Mouse (Mus musculus) cortical plate, adult 2 months (tissue): Measurements from ENCODE around the gene Mrpl39.

Experiments used
- CTCF ChIP-seq: fragments of 200-500 bp; IDR thresholded peaks from 2 replicates; pipeline ENCODE4 v1.5.1; 2011; ENCODE audit warnings: mild to moderate bottlenecking, control low read depth, low read length; ENCODE audit not compliant: insufficient read depth; ENCODE audit errors: extremely low read depth
- POLR2A ChIP-seq: fragments of 200-500 bp; IDR thresholded peaks from 2 replicates; pipeline ENCODE4 v1.6.1; 2011; ENCODE audit warnings: mild to moderate bottlenecking, low read length, control low read depth; ENCODE audit not compliant: insufficient read depth; ENCODE audit errors: extremely low read depth

DNA sequence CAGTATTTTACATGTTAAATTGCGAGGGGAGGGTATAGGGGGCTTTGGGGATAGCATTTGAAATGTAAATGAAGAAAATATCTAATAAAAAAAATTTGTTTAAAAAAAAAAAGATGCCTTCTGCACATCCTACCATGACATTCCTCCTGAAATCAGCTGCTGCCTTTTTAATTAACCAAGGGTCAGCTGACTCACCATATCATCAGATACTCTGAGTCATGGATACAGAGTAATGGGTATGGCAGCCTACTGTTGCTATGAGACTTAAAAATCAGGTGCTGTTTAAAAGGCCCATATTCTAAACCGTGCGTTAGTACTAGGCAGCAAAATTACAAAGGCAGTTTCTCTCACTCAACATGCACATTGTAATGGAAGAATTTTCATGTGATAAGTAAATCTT is 58.2 kb downstream of the Mrpl39 start:
- TF ChIP-seq CTCF (no peak), POLR2A (no peak)
